Comparison of ENCODE assay signal across 10 mouse cellular contexts in genomic region chr4:145546477-145546876, GRCm38 (mm10). TPM values are rescaled to one million over a fixed set of nuclear protein-coding genes. Genes with fewer than 3 reads are reported as not detected.
A peak's percentile ranks its signal among the peaks of the same experiment; 100 is the strongest.
DNase-seq lines count a peak whose midpoint lies in the region; ATAC-seq and TF ChIP-seq lines count a peak whose summit lies in the region.
"Not testable (repeated sequence)": the region's sequence is repeated elsewhere in the genome, so short reads cannot be mapped to it uniquely, and the experiment has no call there.
"Had no signal": no experiment of that assay in that cellular context is flagged by ENCODE, and none has a peak within 500 bp of the region (broad histone marks: within the 10 kb centered on the region; RNA-seq: fewer than 3 reads in every experiment).

No protein-coding gene starts in this region.

- not testable (repeated sequence) for H3K27ac ChIP-seq in forebrain, embryonic 11.5 days (ENCODE audit: low read depth, low read length); hindbrain, embryonic 11.5 days (ENCODE audit: low read depth, low read length); liver, embryonic 16.5 days (ENCODE audit: low read length); midbrain, embryonic 11.5 days (ENCODE audit: low read depth, low read length); stomach, postnatal 0 days (replicated peaks)

- 90% methylated on average over 3 of the region's 3 CpGs for WGBS in forebrain, embryonic 11.5 days
- WGBS in hindbrain, embryonic 11.5 days = 97% methylated on average over 3 of the region's 3 CpGs
- WGBS in liver, embryonic 16.5 days (ENCODE audit: insufficient replicate concordance) = 63% methylated on average over 3 of the region's 3 CpGs
- WGBS in midbrain, embryonic 11.5 days = 86% methylated on average over 3 of the region's 3 CpGs
- WGBS in stomach, postnatal 0 days = 91% methylated on average over 3 of the region's 3 CpGs

- H3K4me2 ChIP-seq in forebrain, embryonic 11.5 days (ENCODE audit: low read depth, low read length, severe bottlenecking); hindbrain, embryonic 11.5 days (replicated peaks; ENCODE audit: low read depth, low read length); liver, embryonic 16.5 days (ENCODE audit: low read depth, low read length); midbrain, embryonic 11.5 days; stomach, postnatal 0 days (replicated peaks; ENCODE audit: low read depth): not testable (repeated sequence)

- H3K9me3 ChIP-seq in forebrain, embryonic 11.5 days (ENCODE audit: control insufficient read depth, low read length) = peaks cover 16% of the 10 kb centered on the region
- H3K9me3 ChIP-seq in hindbrain, embryonic 11.5 days (ENCODE audit: control insufficient read depth, low read length); liver, embryonic 16.5 days (replicated peaks; ENCODE audit: control insufficient read depth, low read length); stomach, postnatal 0 days (ENCODE audit: control insufficient read depth, low read length): not testable (repeated sequence)
- peaks cover 14% of the 10 kb centered on the region for H3K9me3 ChIP-seq in midbrain, embryonic 11.5 days (ENCODE audit: control insufficient read depth, low read length)

- H3K27me3 ChIP-seq in forebrain, embryonic 11.5 days (ENCODE audit: control insufficient read depth, insufficient read depth, low read length); hindbrain, embryonic 11.5 days (ENCODE audit: control insufficient read depth, insufficient read depth, low read length); liver, embryonic 16.5 days (ENCODE audit: control insufficient read depth, insufficient read depth, low read depth, low read length); midbrain, embryonic 11.5 days (ENCODE audit: control insufficient read depth, insufficient read depth, low read length); stomach, postnatal 0 days (ENCODE audit: control insufficient read depth, insufficient read depth, low read length): not testable (repeated sequence)

- not testable (repeated sequence) for TF ChIP-seq EP300 in stomach, postnatal 0 days (optimal IDR thresholded peaks at IDR 0.05)

- not testable (repeated sequence) for TF ChIP-seq CTCF in stomach, postnatal 0 days (IDR thresholded peaks at IDR 0.05; ENCODE audit: low read depth)

- 0 out of 2 replicates have a peak, but pooled peaks have one; percentile 39 for ATAC-seq in common myeloid progenitor, adult 5-6 weeks (replicated peaks; ENCODE audit: low read depth, poor library complexity, severe bottlenecking)
- ATAC-seq in forebrain, embryonic 11.5 days (replicated peaks; ENCODE audit: low FRiP score) = 0 out of 2 replicates have a peak, but pooled peaks have one; percentile 58
- ATAC-seq in hindbrain, embryonic 11.5 days (ENCODE audit: low FRiP score) = 0 out of 2 replicates have a peak, but pooled peaks have one; percentile 74
- 0 out of 2 replicates have a peak, but pooled peaks have one; percentile 24 for ATAC-seq in liver, embryonic 16.5 days (ENCODE audit: low read depth)
- ATAC-seq in midbrain, embryonic 11.5 days (ENCODE audit: low FRiP score) = peak; percentile 72; the same call in 1 of the 2 replicates
- 0 out of 2 replicates have a peak, but pooled peaks have one; percentile 61 for ATAC-seq in monocyte, adult 5-6 weeks (replicated peaks; ENCODE audit: insufficient number of reproducible peaks, low FRiP score, low TSS enrichment, poor library complexity, severe bottlenecking)
- 0 out of 2 replicates have a peak, but pooled peaks have one; percentile 66 for ATAC-seq in stomach, postnatal 0 days (ENCODE audit: low FRiP score, low TSS enrichment)

- not testable (repeated sequence) for H3K36me3 ChIP-seq in forebrain, embryonic 11.5 days (ENCODE audit: control insufficient read depth, insufficient read depth, low read length); hindbrain, embryonic 11.5 days (ENCODE audit: control insufficient read depth, insufficient read depth, low read length); liver, embryonic 16.5 days (ENCODE audit: control insufficient read depth, insufficient read depth); midbrain, embryonic 11.5 days (ENCODE audit: control insufficient read depth, insufficient read depth, low read length); stomach, postnatal 0 days (ENCODE audit: control insufficient read depth, insufficient read depth, low read length)

- not testable (repeated sequence) for H3K4me1 ChIP-seq in forebrain, embryonic 11.5 days (replicated peaks; ENCODE audit: control insufficient read depth, insufficient read depth, low read length); hindbrain, embryonic 11.5 days (replicated peaks; ENCODE audit: control insufficient read depth, insufficient read depth, low read length); liver, embryonic 16.5 days (ENCODE audit: control insufficient read depth, low read depth, low read length); midbrain, embryonic 11.5 days (ENCODE audit: control insufficient read depth, insufficient read depth, low read length); stomach, postnatal 0 days (replicated peaks; ENCODE audit: control insufficient read depth, insufficient read depth)

- DNase-seq in forebrain, embryonic 11.5 days (ENCODE audit: low spot score); hindbrain, embryonic 11.5 days (ENCODE audit: low spot score); midbrain, embryonic 11.5 days (ENCODE audit: low spot score, missing footprints); stomach, postnatal 0 days (ENCODE audit: low spot score): not testable (repeated sequence)

- not testable (repeated sequence) for H3K9ac ChIP-seq in forebrain, embryonic 11.5 days (ENCODE audit: low read length); hindbrain, embryonic 11.5 days (ENCODE audit: low read depth, low read length); liver, embryonic 16.5 days (ENCODE audit: low read depth, low read length); midbrain, embryonic 11.5 days (ENCODE audit: low read length); stomach, postnatal 0 days (ENCODE audit: low read length)

- H3K4me3 ChIP-seq in forebrain, embryonic 11.5 days (ENCODE audit: low read depth, low read length); hindbrain, embryonic 11.5 days (ENCODE audit: low read depth, low read length); liver, embryonic 16.5 days (ENCODE audit: low read depth, low read length); midbrain, embryonic 11.5 days (ENCODE audit: low read depth, low read length); stomach, postnatal 0 days (ENCODE audit: low read depth, low read length): not testable (repeated sequence)

RNA-seq across cellular contexts. Expression of gene Zfp990, which starts 35.9 kb away (rescaled TPM):
- 0.05 and 0.78 TPM in 2 replicates for total RNA-seq in common myeloid progenitor, adult 5-6 weeks (2017)
- not detected in 2 replicates for polyA plus RNA-seq in forebrain, embryonic 11.5 days (2014; fragmentation: Nextera tagmentation; extraction: Ambion mirVana)
- polyA plus RNA-seq in hindbrain, embryonic 11.5 days (2014; fragmentation: Nextera tagmentation; extraction: Ambion mirVana) = 0.08 TPM in 1 of 2 replicates, not detected in the other
- polyA plus RNA-seq in liver, embryonic 16.5 days (2015; fragmentation: Nextera tagmentation; extraction: Ambion mirVana) = not detected in 2 replicates
- 0.08 and 0.10 TPM in 2 replicates for polyA plus RNA-seq in midbrain, embryonic 11.5 days (2014; fragmentation: Nextera tagmentation; extraction: Ambion mirVana)
- 0.19 TPM in 1 of 3 replicates, not detected in the others for total RNA-seq in monocyte, adult 5-6 weeks (2017)
- not detected in 2 replicates for polyA plus RNA-seq in stomach, postnatal 0 days (2015; fragmentation: Nextera tagmentation; extraction: Ambion mirVana)
- total RNA-seq: forebrain, postnatal 0 days had no signal
- polyA plus RNA-seq: forebrain, postnatal 0 days; heart, embryonic 12.5 days; hindbrain, embryonic 12.5 days had no signal

RNA-seq across cellular contexts. Expression of gene Gm13212, which starts 38.5 kb away (rescaled TPM):
- 18.3 and 23.8 TPM in 2 replicates for total RNA-seq in common myeloid progenitor, adult 5-6 weeks (2017)
- polyA plus RNA-seq in forebrain, embryonic 11.5 days (2014; fragmentation: Nextera tagmentation; extraction: Ambion mirVana) = 0.48 and 0.71 TPM in 2 replicates
- polyA plus RNA-seq in hindbrain, embryonic 11.5 days (2014; fragmentation: Nextera tagmentation; extraction: Ambion mirVana) = 0.78 and 1.3 TPM in 2 replicates
- 1.2 and 1.4 TPM in 2 replicates for polyA plus RNA-seq in liver, embryonic 16.5 days (2015; fragmentation: Nextera tagmentation; extraction: Ambion mirVana)
- polyA plus RNA-seq in midbrain, embryonic 11.5 days (2014; fragmentation: Nextera tagmentation; extraction: Ambion mirVana) = 0.56 and 0.62 TPM in 2 replicates
- total RNA-seq in monocyte, adult 5-6 weeks (2017) = 8.4 to 15.7 TPM (median 13.3 TPM) in 3 replicates
- 0.65 and 0.70 TPM in 2 replicates for polyA plus RNA-seq in stomach, postnatal 0 days (2015; fragmentation: Nextera tagmentation; extraction: Ambion mirVana)

Comparison
In these comparisons a context has a peak if more than half of its experiments do, and no peak if none do; other contexts are left out.
1. ATAC-seq: peak in every context shown above with its lines; median percentile 74 in hindbrain, embryonic 11.5 days; 72 in midbrain, embryonic 11.5 days; 66 in stomach, postnatal 0 days; 61 in monocyte, adult 5-6 weeks; 58 in forebrain, embryonic 11.5 days; 39 in common myeloid progenitor, adult 5-6 weeks; 24 in liver, embryonic 16.5 days.